Mouse (Mus musculus): Measurements from ENCODE around the gene Gm26938.
A peak's percentile ranks its signal among the peaks of the same experiment; 100 is the strongest.

Gm26938 gene

DNA sequence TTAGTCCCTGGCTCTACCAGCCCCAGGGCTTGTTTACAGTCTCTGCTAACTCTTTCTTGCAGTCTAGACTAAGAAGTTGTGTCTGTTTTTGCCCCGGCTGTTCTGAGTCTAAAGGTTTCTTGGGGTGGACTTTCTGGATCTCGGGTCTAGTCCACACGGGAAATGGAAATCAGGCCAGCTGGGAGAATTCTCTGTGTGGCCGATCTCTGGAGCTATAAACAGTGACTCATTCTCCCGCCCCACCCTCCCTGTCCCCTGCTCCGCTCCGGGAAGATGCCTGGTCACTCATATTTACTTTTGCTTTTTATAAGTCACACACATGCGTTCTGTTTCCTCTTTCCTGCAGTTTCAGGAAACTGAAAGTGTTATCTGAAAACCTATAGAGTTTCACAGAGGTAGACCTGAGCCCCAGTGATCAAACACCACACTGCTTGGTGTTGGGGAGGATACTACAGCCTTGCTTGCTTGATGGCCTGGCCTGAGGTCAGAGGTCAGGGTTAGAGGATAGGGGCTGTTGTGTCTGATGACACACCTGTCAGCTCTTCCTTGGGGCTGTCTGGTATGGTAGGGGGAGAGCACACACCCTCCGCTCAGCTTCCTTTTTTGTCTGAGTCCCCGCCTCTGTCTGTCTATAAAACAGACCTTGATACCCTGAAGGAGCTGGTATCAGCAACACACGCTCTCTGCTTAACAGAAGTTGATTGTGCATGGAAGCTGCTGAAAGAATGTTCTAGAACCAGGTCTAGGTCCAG, 32.7 kb downstream of the Gm26938 start:
- DNase-seq (ENCODE audit: low spot score), result no peak

GRCm38 (mm10) chr5:139792966-139793337, 33.3 kb downstream of the Gm26938 start:
- DNase-seq (ENCODE audit: low spot score), result no peak

DNA sequence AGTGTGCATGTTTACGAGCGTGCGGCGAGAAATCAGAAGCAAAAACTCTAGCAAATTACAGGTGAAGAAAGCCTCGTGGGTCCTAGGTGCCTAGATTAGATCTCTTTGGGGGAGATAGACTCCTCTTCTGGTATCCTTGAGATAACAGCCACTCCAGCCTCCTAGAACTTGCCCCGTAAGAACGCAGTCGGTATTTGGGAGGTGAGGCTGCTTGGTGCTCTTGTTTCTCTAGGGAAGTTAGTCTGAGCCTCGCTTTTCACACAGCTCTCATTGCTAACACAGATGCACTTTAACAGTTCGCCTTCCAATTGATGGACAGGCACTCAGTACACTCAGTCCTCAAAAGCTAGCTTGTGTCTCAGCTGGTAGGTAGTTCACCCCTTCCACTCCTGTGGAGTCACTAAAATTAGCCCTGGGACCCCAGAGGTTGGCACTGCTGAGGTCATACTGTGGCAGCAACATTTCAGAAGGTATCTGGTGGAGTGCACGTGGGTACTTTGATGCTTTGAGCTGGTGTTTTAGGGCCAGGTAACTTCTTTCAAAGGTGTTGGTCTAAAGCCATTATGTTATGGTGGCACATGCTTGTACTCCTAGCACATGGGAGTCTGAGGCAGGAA, 33.9 kb downstream of the Gm26938 start:
- no peak for DNase-seq (ENCODE audit: low spot score)

- DNase-seq (ENCODE audit: low spot score), result peak; percentile 97
These were observed 34.7 kb downstream of the Gm26938 start, which contains the start of gene Mafk for GRCm38 (mm10) chr5:139791227-139792158. Gene Mafk, plus strand, starts transcription at chr5:139791513.

DNA sequence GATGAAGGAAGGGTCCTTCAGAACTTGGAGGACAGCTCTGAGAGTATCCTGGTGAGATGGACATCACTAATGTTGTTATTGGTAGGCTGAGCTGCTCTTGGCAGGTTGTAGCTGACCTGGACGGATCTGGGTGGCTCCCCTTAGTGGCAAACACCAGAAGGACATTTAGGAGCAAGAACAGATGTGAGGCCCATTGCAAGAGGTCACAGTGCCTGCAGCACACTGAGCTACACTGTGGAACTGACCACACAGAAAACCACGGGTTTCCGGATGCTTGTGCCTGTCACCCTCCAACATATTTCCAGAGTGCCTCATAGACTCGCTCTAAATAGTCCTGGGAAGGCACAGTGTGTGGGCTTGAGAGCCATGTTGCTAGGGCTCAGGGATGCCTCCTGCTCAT, 36.7 kb downstream of the Gm26938 start:
- no peak for DNase-seq (ENCODE audit: low spot score)

DNA sequence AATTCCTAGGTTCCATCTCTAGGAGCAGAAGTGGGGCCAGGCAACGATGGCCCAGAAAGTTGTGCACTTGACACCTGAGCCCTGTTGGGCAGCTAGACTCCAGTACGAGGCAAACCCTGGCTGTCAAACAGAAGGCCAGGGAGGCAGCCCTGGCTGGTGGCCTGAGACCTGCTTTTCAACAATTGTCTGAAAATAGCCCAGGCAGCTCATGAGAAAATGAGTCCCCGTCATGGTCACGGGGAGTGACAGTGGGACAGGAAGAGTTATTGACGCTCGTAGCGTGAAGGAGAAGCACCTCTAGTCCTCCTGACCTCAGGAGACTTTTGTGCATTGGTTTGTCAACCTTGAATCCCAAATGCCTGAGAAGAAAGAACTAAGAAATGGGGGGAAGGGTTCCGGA, 44.8 kb downstream of the Gm26938 start:
- DNase-seq (ENCODE audit: low spot score), result no peak

DNA sequence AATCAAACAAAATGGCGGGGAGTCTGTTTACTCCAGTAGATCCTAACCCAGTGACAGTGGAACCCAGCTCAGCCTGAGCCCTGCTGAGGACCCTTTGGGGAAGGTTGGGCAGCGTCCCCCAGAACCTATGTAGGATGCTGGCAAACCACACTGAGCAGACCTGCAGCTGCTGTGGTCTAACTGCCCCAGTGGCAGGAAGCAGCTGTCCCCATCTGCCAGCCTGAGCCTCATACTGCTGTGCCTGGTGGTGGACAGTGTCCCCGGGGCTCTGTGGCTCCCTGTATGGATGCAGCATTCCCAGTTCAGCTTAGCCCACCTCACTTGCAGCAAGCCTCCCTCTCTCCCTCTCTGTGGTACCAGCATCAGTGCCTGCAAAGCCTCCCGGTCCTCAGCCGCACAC, 49.2 kb downstream of the Gm26938 start:
- no peak for DNase-seq (ENCODE audit: low spot score)

- peak; percentile 98 for DNase-seq (ENCODE audit: low spot score)
These were observed 50.8 kb downstream of the Gm26938 start, which contains the start of gene Ints1 for GRCm38 (mm10) chr5:139775216-139775926. Gene Ints1, minus strand, starts transcription at chr5:139775674.

- DNase-seq (ENCODE audit: low spot score), result no peak
These were observed 58.0 kb downstream of the Gm26938 start for GRCm38 (mm10) chr5:139768216-139768615.

DNA sequence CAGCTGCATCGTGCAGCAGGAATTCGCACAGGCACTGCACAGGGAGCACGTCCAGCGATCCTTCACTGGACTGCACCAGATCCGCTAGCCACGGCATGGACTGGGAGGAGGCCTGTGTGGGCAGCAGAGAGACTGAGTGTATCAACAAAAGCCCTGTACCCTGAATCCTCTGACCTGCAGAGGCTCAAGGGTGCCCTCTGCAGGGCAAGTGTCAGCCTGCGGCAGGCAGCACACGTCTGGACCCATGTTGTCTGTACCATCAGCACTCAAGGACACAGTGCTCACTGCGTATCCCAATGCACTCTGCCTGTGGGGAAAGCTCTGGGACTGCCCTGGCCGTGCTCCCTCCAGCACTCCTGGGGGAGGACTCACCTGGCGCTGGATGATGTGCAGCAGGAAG, 61.9 kb downstream of the Gm26938 start:
- no peak for DNase-seq (ENCODE audit: low spot score)

- peak; percentile 46 for DNase-seq (ENCODE audit: low spot score)
These were observed 68.1 kb downstream of the Gm26938 start for GRCm38 (mm10) chr5:139758096-139758495.
